Mouse (Mus musculus): ENCODE measurements around the gene Por. TPM values are rescaled to one million over a fixed set of nuclear protein-coding genes. Genes with fewer than 3 reads are reported as not detected.
A peak's percentile ranks its signal among the peaks of the same experiment; 100 is the strongest.

Por gene
- total and polyA plus RNA-seq, 2 experiments from 2014 or later = 75.2 to 94.1 TPM

- 81% methylated on average over 6 of the region's 6 CpGs for WGBS
- Histone ChIP-seq H3K9ac (replicated peaks; ENCODE audit: low read length, poor library complexity, severe bottlenecking) (no peak overlapping the region), H3K9me3 (ENCODE audit: low read length) (no peaks in the 10 kb centered on the region), H3K4me2 (ENCODE audit: low read depth, low read length, poor library complexity, severe bottlenecking) (no peak overlapping the region), H3K27me3 (ENCODE audit: insufficient read depth, low read length) (no peaks in the 10 kb centered on the region), H3K27ac (ENCODE audit: low read depth, low read length) (no peak overlapping the region), H3K4me3 (ENCODE audit: low read depth, low read length) (no peak overlapping the region), H3K4me1 (ENCODE audit: insufficient read depth, low read length) (no peaks in the 10 kb centered on the region), H3K36me3 (ENCODE audit: insufficient read depth, low read length) (no peaks in the 10 kb centered on the region)
- DNase-seq (ENCODE audit: low spot score) = no peak
- TF ChIP-seq CTCF (IDR thresholded peaks at IDR 0.05) = no peak
- ATAC-seq (ENCODE audit: low FRiP score) = no peak
Observed at GRCm38 (mm10) chr5:135680967-135681545, 11.2 kb downstream of the Por start.

GRCm38 (mm10) chr5:135682009-135682408 lies 12.2 kb downstream of the Por start:
- WGBS = 92% methylated on average over 3 of the region's 5 CpGs
- ATAC-seq (ENCODE audit: low FRiP score) = no peak
- Histone ChIP-seq H3K4me1 (ENCODE audit: insufficient read depth, low read length) (no peaks in the 10 kb centered on the region), H3K4me2 (ENCODE audit: low read depth, low read length, poor library complexity, severe bottlenecking) (no peak overlapping the region), H3K4me3 (ENCODE audit: low read depth, low read length) (no peak overlapping the region), H3K27ac (ENCODE audit: low read depth, low read length) (no peak overlapping the region), H3K9ac (replicated peaks; ENCODE audit: low read length, poor library complexity, severe bottlenecking) (no peak overlapping the region), H3K27me3 (ENCODE audit: insufficient read depth, low read length) (no peaks in the 10 kb centered on the region), H3K9me3 (ENCODE audit: low read length) (no peaks in the 10 kb centered on the region), H3K36me3 (ENCODE audit: insufficient read depth, low read length) (no peaks in the 10 kb centered on the region)
- no peak for DNase-seq (ENCODE audit: low spot score)
- TF ChIP-seq CTCF (IDR thresholded peaks at IDR 0.05) = no peak

- 87% methylated on average over 12 of the region's 12 CpGs for WGBS
Observed at GRCm38 (mm10) chr5:135682942-135683570, 13.2 kb downstream of the Por start.

GRCm38 (mm10) chr5:135690401-135690800 lies 20.6 kb downstream of the Por start:
- TF ChIP-seq CTCF (IDR thresholded peaks at IDR 0.05) = no peak
- no peak for DNase-seq (ENCODE audit: low spot score)

More at GRCm38 (mm10) chr5:135682942-135683570, 13.2 kb downstream of the Por start:
- no peak overlapping the region for H3K27ac ChIP-seq (ENCODE audit: low read depth, low read length)
- no peaks in the 10 kb centered on the region for H3K36me3 ChIP-seq (ENCODE audit: insufficient read depth, low read length)
- H3K4me2 ChIP-seq (ENCODE audit: low read depth, low read length, poor library complexity, severe bottlenecking) = no peak overlapping the region
- no peaks in the 10 kb centered on the region for H3K27me3 ChIP-seq (ENCODE audit: insufficient read depth, low read length)
- DNase-seq (ENCODE audit: low spot score) (no peak), ATAC-seq (ENCODE audit: low FRiP score) (no peak)
- no peak overlapping the region for H3K4me3 ChIP-seq (ENCODE audit: low read depth, low read length)
- no peaks in the 10 kb centered on the region for H3K4me1 ChIP-seq (ENCODE audit: insufficient read depth, low read length)
- no peak for TF ChIP-seq CTCF (IDR thresholded peaks at IDR 0.05)
- no peak overlapping the region for H3K9ac ChIP-seq (replicated peaks; ENCODE audit: low read length, poor library complexity, severe bottlenecking)
- no peaks in the 10 kb centered on the region for H3K9me3 ChIP-seq (ENCODE audit: low read length)

GRCm38 (mm10) chr5:135691266-135691665 lies 21.4 kb downstream of the Por start:
- no peaks in the 10 kb centered on the region for H3K27me3 ChIP-seq (ENCODE audit: insufficient read depth, low read length)
- H3K9me3 ChIP-seq (ENCODE audit: low read length) = no peaks in the 10 kb centered on the region
- no peak for ATAC-seq (ENCODE audit: low FRiP score)
- no peak overlapping the region for H3K4me2 ChIP-seq (ENCODE audit: low read depth, low read length, poor library complexity, severe bottlenecking)
- H3K27ac ChIP-seq (ENCODE audit: low read depth, low read length) = no peak overlapping the region
- DNase-seq (ENCODE audit: low spot score) = no peak
- no peak overlapping the region for H3K4me3 ChIP-seq (ENCODE audit: low read depth, low read length)
- TF ChIP-seq CTCF (IDR thresholded peaks at IDR 0.05) = no peak
- no peaks in the 10 kb centered on the region for H3K36me3 ChIP-seq (ENCODE audit: insufficient read depth, low read length)
- peaks cover 9% of the 10 kb centered on the region for H3K4me1 ChIP-seq (ENCODE audit: insufficient read depth, low read length)
- 63% methylated on average over 4 of the region's 4 CpGs for WGBS
- H3K9ac ChIP-seq (replicated peaks; ENCODE audit: low read length, poor library complexity, severe bottlenecking) = no peak overlapping the region

More at GRCm38 (mm10) chr5:135690401-135690800, 20.6 kb downstream of the Por start:
- peak overlapping the region; percentile 80 for H3K4me3 ChIP-seq (ENCODE audit: low read depth, low read length)
- peak overlapping the region; percentile 96 for H3K4me2 ChIP-seq (ENCODE audit: low read depth, low read length, poor library complexity, severe bottlenecking)
- no peak overlapping the region for H3K9ac ChIP-seq (replicated peaks; ENCODE audit: low read length, poor library complexity, severe bottlenecking)
- WGBS = 87% methylated on average over 5 of the region's 5 CpGs
- H3K36me3 ChIP-seq (ENCODE audit: insufficient read depth, low read length) = no peaks in the 10 kb centered on the region
- peaks cover 9% of the 10 kb centered on the region for H3K4me1 ChIP-seq (ENCODE audit: insufficient read depth, low read length)
- no peaks in the 10 kb centered on the region for H3K9me3 ChIP-seq (ENCODE audit: low read length)
- no peak overlapping the region for H3K27ac ChIP-seq (ENCODE audit: low read depth, low read length)
- no peak for ATAC-seq (ENCODE audit: low FRiP score)
- no peaks in the 10 kb centered on the region for H3K27me3 ChIP-seq (ENCODE audit: insufficient read depth, low read length)

GRCm38 (mm10) chr5:135693281-135693853 lies 23.5 kb downstream of the Por start:
- 95% methylated on average over 5 of the region's 5 CpGs for WGBS
- ATAC-seq (ENCODE audit: low FRiP score) (no peak), DNase-seq (ENCODE audit: low spot score) (no peak)
- H3K4me1 ChIP-seq (ENCODE audit: insufficient read depth, low read length) = peaks cover 9% of the 10 kb centered on the region
- H3K4me3 ChIP-seq (ENCODE audit: low read depth, low read length) = no peak overlapping the region
- no peak overlapping the region for H3K9ac ChIP-seq (replicated peaks; ENCODE audit: low read length, poor library complexity, severe bottlenecking)
- no peaks in the 10 kb centered on the region for H3K9me3 ChIP-seq (ENCODE audit: low read length)
- no peaks in the 10 kb centered on the region for H3K27me3 ChIP-seq (ENCODE audit: insufficient read depth, low read length)
- no peak for TF ChIP-seq CTCF (IDR thresholded peaks at IDR 0.05)
- no peak overlapping the region for H3K4me2 ChIP-seq (ENCODE audit: low read depth, low read length, poor library complexity, severe bottlenecking)
- no peaks in the 10 kb centered on the region for H3K36me3 ChIP-seq (ENCODE audit: insufficient read depth, low read length)
- no peak overlapping the region for H3K27ac ChIP-seq (ENCODE audit: low read depth, low read length)
